Mouse (Mus musculus): ENCODE measurements around the gene Fancc. TPM values are rescaled to one million over a fixed set of nuclear protein-coding genes. Genes with fewer than 3 reads are reported as not detected.

The Fancc gene
- polyA plus RNA-seq, 1 experiment = 9.0 TPM

DNA sequence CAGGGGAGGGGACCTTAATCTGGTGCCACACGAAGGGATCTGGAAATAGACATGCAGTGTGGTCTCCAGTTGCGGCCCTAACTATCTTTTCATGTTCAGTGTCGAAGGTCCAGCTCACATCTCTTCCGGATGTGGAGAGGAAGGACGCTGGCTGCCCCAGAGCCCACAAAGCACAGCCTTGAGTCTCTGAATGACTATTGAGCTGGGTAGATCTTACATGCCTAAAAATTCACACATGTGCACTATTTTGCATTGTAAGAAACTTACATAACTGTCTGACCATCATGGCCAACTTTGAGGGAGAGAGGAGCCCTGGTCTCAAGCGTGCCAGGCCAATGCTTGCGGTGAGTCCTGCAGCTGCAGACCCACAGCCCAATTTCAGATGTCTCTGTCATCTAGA, 247.9 kb downstream of the Fancc start:
- WGBS = 47% methylated on average over 7 of the region's 7 CpGs
- DNase-seq = no peak
- H3K4me3 ChIP-seq (ENCODE audit: insufficient read depth, low read depth, low read length) = no peak overlapping the region
- H3K27ac ChIP-seq (ENCODE audit: insufficient read depth, low read depth, low read length) = peak overlapping the region; percentile 84
- TF ChIP-seq CTCF (conservative IDR thresholded peaks at IDR 0.05; ENCODE audit: insufficient read depth, insufficient read length, low read depth, low read length) = no peak
- no peak for TF ChIP-seq POLR2A (IDR thresholded peaks at IDR 0.05; ENCODE audit: low read depth, low read length)
- no peaks in the 10 kb centered on the region for H3K27me3 ChIP-seq (replicated peaks; ENCODE audit: control insufficient read depth, insufficient read depth, low read length)
- peaks cover 53% of the 10 kb centered on the region for H3K4me1 ChIP-seq (ENCODE audit: control insufficient read depth, insufficient read depth, low read length)
- H3K36me3 ChIP-seq (ENCODE audit: control insufficient read depth, insufficient read depth, low read length) = peaks cover 1% of the 10 kb centered on the region; the same call in 1 of the 2 replicates

DNA sequence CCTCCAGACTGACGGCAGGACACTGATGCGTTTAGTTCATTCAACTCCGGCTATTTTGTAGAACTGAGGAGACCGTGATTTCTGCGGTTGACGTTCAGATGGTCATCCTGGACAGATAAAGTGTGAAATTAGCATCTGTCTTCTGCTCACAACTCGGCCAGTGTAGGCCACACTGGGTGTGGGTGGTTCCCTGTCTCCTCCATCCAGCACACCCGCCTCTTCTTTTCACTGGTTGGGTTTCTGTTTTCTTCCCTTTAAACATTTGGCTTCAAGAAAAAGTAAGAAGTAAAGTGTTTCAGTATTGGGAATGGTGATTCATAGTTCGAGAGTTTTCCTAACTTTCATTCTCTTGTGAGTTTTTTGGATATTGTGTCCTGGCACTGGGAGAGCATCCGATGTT, 248.8 kb downstream of the Fancc start:
- 65% methylated on average over 10 of the region's 10 CpGs for WGBS

DNA sequence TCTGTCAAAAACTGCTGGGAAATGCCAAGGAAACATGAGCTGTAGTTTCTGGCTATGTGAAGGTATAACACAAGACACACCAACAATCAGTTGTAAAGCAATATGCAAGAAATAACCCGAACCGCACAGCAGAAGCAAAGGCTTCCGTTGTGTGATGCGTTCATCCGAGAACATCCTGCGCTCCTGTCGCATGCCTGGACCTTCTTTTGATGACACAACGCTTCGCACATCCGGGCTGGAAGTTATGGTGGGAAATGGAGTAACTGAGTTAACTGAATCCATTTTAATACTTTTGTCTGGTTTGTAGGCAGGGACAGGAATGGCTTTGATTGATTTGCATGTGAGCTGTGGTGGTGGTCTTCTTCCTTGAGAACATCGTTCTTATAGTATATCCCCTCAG, 249.4 kb downstream of the Fancc start:
- H3K4me1 ChIP-seq (ENCODE audit: control insufficient read depth, insufficient read depth, low read length) = peaks cover 45% of the 10 kb centered on the region
- H3K36me3 ChIP-seq (ENCODE audit: control insufficient read depth, insufficient read depth, low read length) = peaks cover 1% of the 10 kb centered on the region; the same call in 1 of the 2 replicates
- H3K27ac ChIP-seq (ENCODE audit: insufficient read depth, low read depth, low read length) = peak overlapping the region; percentile 36
- H3K27me3 ChIP-seq (replicated peaks; ENCODE audit: control insufficient read depth, insufficient read depth, low read length) = no peaks in the 10 kb centered on the region
- TF ChIP-seq CTCF (conservative IDR thresholded peaks at IDR 0.05; ENCODE audit: insufficient read depth, insufficient read length, low read depth, low read length) (no peak), POLR2A (IDR thresholded peaks at IDR 0.05; ENCODE audit: low read depth, low read length) (no peak)
- no peak overlapping the region for H3K4me3 ChIP-seq (ENCODE audit: insufficient read depth, low read depth, low read length)
- WGBS = 54% methylated on average over 11 of the region's 11 CpGs
- DNase-seq = no peak

More for the DNA sequence above, 248.8 kb downstream of the Fancc start:
- Histone ChIP-seq H3K4me1 (ENCODE audit: control insufficient read depth, insufficient read depth, low read length) (peaks cover 46% of the 10 kb centered on the region), H3K27me3 (replicated peaks; ENCODE audit: control insufficient read depth, insufficient read depth, low read length) (no peaks in the 10 kb centered on the region), H3K4me3 (ENCODE audit: insufficient read depth, low read depth, low read length) (no peak overlapping the region), H3K27ac (ENCODE audit: insufficient read depth, low read depth, low read length) (peak overlapping the region; percentile 36), H3K36me3 (ENCODE audit: control insufficient read depth, insufficient read depth, low read length) (peaks cover 1% of the 10 kb centered on the region; the same call in 1 of the 2 replicates)
- DNase-seq = no peak
- no peak for TF ChIP-seq POLR2A (IDR thresholded peaks at IDR 0.05; ENCODE audit: low read depth, low read length)
- TF ChIP-seq CTCF (conservative IDR thresholded peaks at IDR 0.05; ENCODE audit: insufficient read depth, insufficient read length, low read depth, low read length) = no peak

DNA sequence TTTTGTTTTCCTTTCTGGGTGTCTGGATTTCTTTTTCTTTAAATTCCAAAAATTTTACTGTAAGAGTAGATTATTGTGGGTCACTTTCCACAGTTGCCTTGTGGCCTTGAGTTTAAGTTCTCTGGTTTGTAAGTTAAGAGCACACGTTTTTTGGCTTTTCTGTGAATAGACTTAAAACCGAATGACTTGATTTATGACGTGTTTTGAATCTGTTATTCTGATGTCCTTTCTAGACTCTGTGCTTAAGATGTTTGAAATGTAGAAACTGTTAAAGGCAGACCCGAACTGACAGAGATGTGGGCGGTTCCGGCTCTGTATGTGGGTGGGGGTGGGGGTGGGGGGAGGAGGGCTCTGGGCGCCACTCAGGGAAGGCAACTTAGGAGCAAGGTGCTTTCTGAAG, 250.0 kb downstream of the Fancc start:
- H3K27me3 ChIP-seq (replicated peaks; ENCODE audit: control insufficient read depth, insufficient read depth, low read length) = no peaks in the 10 kb centered on the region
- H3K36me3 ChIP-seq (ENCODE audit: control insufficient read depth, insufficient read depth, low read length) = peaks cover 1% of the 10 kb centered on the region; the same call in 1 of the 2 replicates
- no peak for DNase-seq
- H3K4me1 ChIP-seq (ENCODE audit: control insufficient read depth, insufficient read depth, low read length) = peaks cover 45% of the 10 kb centered on the region
- TF ChIP-seq POLR2A (IDR thresholded peaks at IDR 0.05; ENCODE audit: low read depth, low read length) = no peak
- TF ChIP-seq CTCF (conservative IDR thresholded peaks at IDR 0.05; ENCODE audit: insufficient read depth, insufficient read length, low read depth, low read length) = no peak
- no peak overlapping the region for H3K4me3 ChIP-seq (ENCODE audit: insufficient read depth, low read depth, low read length)
- peak overlapping the region; percentile 96 for H3K27ac ChIP-seq (ENCODE audit: insufficient read depth, low read depth, low read length)
- WGBS = 12% methylated on average over 7 of the region's 7 CpGs

DNA sequence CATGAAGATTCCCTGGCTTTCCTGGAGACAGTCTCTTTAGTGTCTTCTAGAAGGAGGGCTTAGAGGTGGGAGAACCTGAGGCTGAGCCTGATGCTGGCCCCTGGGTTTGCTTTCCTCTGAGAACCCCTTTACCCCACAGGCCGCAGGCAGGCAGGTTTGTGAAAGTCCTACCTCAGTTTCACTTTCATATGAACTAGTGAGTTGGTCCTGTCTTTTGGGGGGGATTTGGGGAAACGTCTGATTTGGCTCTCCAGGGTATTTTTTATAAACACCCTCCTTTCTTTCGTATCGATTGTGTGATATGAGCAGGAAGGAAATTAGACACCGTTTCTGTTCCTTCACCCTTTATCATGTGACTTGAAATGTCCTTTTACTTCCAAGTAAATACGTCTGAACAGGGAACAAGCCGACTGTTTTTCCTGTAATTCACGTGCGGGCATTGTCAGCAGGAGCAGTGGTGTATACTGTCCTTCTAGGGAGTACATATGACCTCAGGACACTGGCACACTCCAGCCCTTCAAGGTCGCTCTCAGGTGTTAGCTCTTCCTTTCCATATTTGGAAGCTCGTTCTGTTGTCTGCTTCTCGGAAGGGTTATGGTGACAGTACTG, 250.6 kb downstream of the Fancc start:
- Histone ChIP-seq H3K27me3 (replicated peaks; ENCODE audit: control insufficient read depth, insufficient read depth, low read length) (no peaks in the 10 kb centered on the region), H3K4me3 (ENCODE audit: insufficient read depth, low read depth, low read length) (peak overlapping the region; percentile 42; the same call in 1 of the 2 replicates), H3K27ac (ENCODE audit: insufficient read depth, low read depth, low read length) (peak overlapping the region; percentile 96), H3K4me1 (ENCODE audit: control insufficient read depth, insufficient read depth, low read length) (peaks cover 46% of the 10 kb centered on the region), H3K36me3 (ENCODE audit: control insufficient read depth, insufficient read depth, low read length) (peaks cover 1% of the 10 kb centered on the region; the same call in 1 of the 2 replicates)
- TF ChIP-seq POLR2A (IDR thresholded peaks at IDR 0.05; ENCODE audit: low read depth, low read length) (no peak), CTCF (conservative IDR thresholded peaks at IDR 0.05; ENCODE audit: insufficient read depth, insufficient read length, low read depth, low read length) (no peak)
- WGBS = 11% methylated on average over 12 of the region's 12 CpGs
- DNase-seq = peak; percentile 65

DNA sequence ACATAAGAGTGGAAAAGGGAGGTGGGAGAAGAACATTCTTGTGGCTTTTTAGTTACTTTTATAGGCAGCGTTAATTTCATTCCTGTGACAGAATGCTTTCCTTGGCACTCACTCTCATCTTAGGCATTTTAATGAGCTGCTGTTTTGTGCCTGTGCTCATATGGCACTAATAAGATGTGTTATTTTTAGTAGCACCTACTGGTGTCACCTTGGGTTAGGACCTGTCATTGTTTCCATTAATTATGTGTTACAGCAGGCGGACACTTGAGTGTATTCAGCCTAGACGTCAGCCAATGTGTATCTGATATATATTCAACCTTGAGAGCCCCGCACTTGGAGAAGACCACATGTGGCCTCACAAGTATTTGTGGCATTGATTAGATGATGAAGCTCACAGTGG, 251.3 kb downstream of the Fancc start:
- H3K4me3 ChIP-seq (ENCODE audit: insufficient read depth, low read depth, low read length) = no peak overlapping the region; the same call in 1 of the 2 replicates
- 30% methylated on average over 4 of the region's 4 CpGs for WGBS
- TF ChIP-seq CTCF (conservative IDR thresholded peaks at IDR 0.05; ENCODE audit: insufficient read depth, insufficient read length, low read depth, low read length) (no peak), POLR2A (IDR thresholded peaks at IDR 0.05; ENCODE audit: low read depth, low read length) (no peak)
- peak; percentile 63 for DNase-seq
- peak overlapping the region; percentile 96 for H3K27ac ChIP-seq (ENCODE audit: insufficient read depth, low read depth, low read length)
- H3K27me3 ChIP-seq (replicated peaks; ENCODE audit: control insufficient read depth, insufficient read depth, low read length) = no peaks in the 10 kb centered on the region
- peaks cover 1% of the 10 kb centered on the region; the same call in 1 of the 2 replicates for H3K36me3 ChIP-seq (ENCODE audit: control insufficient read depth, insufficient read depth, low read length)
- peaks cover 46% of the 10 kb centered on the region for H3K4me1 ChIP-seq (ENCODE audit: control insufficient read depth, insufficient read depth, low read length)

DNA sequence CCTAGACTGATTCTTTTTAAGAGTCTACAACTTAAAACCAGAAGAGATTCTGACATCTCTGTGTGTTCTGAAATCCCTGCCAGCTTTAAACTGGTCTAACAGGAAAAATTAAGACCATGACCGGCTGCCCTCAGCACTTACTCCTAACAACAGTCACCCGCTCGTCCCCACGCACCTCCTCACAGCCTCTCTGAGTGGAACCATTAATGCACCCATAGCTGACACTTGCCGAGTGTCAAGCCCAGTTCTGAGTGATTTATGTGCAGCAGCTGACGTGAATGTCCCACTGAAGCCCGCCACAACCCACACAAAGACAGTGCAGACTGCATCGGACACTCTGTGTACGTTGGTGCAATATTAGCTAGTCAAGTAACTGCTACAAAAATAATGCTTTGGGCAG, 251.9 kb downstream of the Fancc start:
- H3K4me3 ChIP-seq (ENCODE audit: insufficient read depth, low read depth, low read length) = peak overlapping the region; percentile 23; the same call in 1 of the 2 replicates
- peaks cover 40% of the 10 kb centered on the region for H3K4me1 ChIP-seq (ENCODE audit: control insufficient read depth, insufficient read depth, low read length)
- DNase-seq = no peak
- H3K27me3 ChIP-seq (replicated peaks; ENCODE audit: control insufficient read depth, insufficient read depth, low read length) = no peaks in the 10 kb centered on the region
- H3K36me3 ChIP-seq (ENCODE audit: control insufficient read depth, insufficient read depth, low read length) = peaks cover 1% of the 10 kb centered on the region; the same call in 1 of the 2 replicates
- TF ChIP-seq CTCF (conservative IDR thresholded peaks at IDR 0.05; ENCODE audit: insufficient read depth, insufficient read length, low read depth, low read length) (no peak), POLR2A (IDR thresholded peaks at IDR 0.05; ENCODE audit: low read depth, low read length) (no peak)
- peak overlapping the region; percentile 96 for H3K27ac ChIP-seq (ENCODE audit: insufficient read depth, low read depth, low read length)
- WGBS = 19% methylated on average over 9 of the region's 9 CpGs

Measured in kidney, adult 2 months (tissue).